Mouse (Mus musculus): Measurements from ENCODE around the gene Gm5868. TPM values are rescaled to one million over a fixed set of nuclear protein-coding genes. Genes with fewer than 3 reads are reported as not detected.

The Gm5868 gene
- 7.3 TPM in 2 replicates for polyA plus RNA-seq (2014; fragmentation: Nextera tagmentation; extraction: Ambion mirVana)

DNA sequence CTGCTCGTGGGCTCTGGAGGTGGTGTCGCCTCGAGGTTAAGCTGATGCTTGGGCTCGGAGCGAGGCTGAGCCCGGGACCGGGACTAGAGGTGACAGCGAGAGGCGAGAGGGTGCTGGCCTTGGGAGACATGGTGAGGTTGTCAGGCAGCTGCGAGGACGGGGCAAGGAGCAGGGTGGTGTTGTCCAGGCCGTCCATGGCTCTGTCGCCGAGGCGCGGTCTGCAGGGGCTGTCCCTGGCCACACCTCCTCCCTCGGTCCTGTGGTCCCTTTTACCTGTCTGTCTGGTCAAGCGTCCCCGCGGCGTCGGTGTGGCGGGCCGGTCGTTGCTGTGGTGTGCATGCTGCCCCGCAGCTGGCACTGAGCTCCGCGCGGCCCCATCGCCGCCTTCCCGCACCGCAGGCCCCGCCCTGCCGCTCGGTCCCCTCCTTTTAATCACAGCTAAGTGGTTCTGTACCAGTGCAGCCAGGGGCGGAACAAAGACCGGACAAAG, at the start of gene Gm5868:
Gene Gm5868 (minus strand): TSS at position 360 of the 490 bp plus-strand sequence.
- H3K4me3 ChIP-seq (ENCODE audit: low read depth, low read length), result peak within 1 kb of the TSS; percentile 35
- H3K27ac ChIP-seq (ENCODE audit: low read depth, low read length), result no peak within 1 kb of the TSS
- no peaks in the 10 kb centered on the region for H3K9me3 ChIP-seq (ENCODE audit: control insufficient read depth, low read length)
- H3K36me3 ChIP-seq (ENCODE audit: control insufficient read depth, insufficient read depth, low read length), result no peaks in the 10 kb centered on the region
- ATAC-seq (ENCODE audit: low read depth), result peak; percentile 86
- H3K27me3 ChIP-seq (ENCODE audit: control insufficient read depth, insufficient read depth, low read length), result no peaks in the 10 kb centered on the region
- 3% methylated on average over 33 of the region's 38 CpGs for WGBS
- peak within 1 kb of the TSS; percentile 39; the same call in 1 of the 2 replicates for H3K9ac ChIP-seq (replicated peaks; ENCODE audit: low read depth, low read length)
- H3K4me1 ChIP-seq (ENCODE audit: control insufficient read depth, insufficient read depth, low read length), result no peaks in the 10 kb centered on the region
- peak within 1 kb of the TSS; percentile 52 for H3K4me2 ChIP-seq (ENCODE audit: low read depth, low read length)

DNA sequence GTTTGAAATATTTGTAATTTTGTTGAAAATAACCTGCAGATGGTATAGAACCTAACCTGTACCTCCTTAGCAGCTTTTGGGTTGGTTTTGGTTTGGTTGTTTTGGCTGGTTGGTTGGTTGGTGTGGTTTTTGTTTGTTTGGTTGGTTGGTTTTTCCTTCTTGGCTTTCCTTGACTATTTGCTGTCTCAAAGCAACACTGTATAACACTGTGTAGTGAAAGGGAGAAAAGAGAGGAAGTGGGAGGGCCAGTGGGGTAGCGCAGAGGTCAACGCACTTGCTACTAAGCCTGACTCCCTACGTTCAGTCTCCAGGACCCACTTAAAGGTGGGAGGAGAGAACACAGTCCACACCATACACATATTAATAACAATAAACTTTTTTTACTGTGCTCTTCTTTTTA, 49.2 kb upstream of the Gm5868 start:
- no peak for ATAC-seq (ENCODE audit: low read depth)
- Histone ChIP-seq H3K27ac (ENCODE audit: low read depth, low read length) (no peak overlapping the region), H3K36me3 (ENCODE audit: control insufficient read depth, insufficient read depth, low read length) (no peaks in the 10 kb centered on the region), H3K4me1 (ENCODE audit: control insufficient read depth, insufficient read depth, low read length) (no peaks in the 10 kb centered on the region), H3K4me3 (ENCODE audit: low read depth, low read length) (no peak overlapping the region), H3K4me2 (ENCODE audit: low read depth, low read length) (no peak overlapping the region), H3K9me3 (ENCODE audit: control insufficient read depth, low read length) (no peaks in the 10 kb centered on the region), H3K9ac (replicated peaks; ENCODE audit: low read depth, low read length) (no peak overlapping the region), H3K27me3 (ENCODE audit: control insufficient read depth, insufficient read depth, low read length) (no peaks in the 10 kb centered on the region)
- 91% methylated on average over 3 of the region's 3 CpGs for WGBS

DNA sequence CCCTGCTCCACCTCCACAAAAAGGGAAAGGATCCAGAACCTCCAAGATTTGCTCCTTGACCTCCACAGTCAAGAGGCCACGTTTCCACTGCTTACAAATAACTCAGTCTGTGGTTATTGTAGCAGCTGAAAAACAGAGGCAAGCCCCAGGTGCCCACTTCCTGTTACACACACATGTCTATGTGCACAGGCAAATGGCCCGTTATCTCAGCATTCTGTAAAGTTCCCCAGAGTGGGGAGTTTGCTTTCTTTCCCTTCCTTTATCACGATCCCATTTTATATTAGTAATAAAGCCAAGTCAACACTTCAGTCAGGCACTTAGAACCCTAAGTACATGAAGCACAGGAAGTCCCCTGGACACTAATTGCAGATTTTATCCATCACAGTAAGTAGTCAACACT, 48.8 kb upstream of the Gm5868 start:
- Histone ChIP-seq H3K27ac (ENCODE audit: low read depth, low read length) (no peak overlapping the region), H3K9me3 (ENCODE audit: control insufficient read depth, low read length) (no peaks in the 10 kb centered on the region), H3K36me3 (ENCODE audit: control insufficient read depth, insufficient read depth, low read length) (no peaks in the 10 kb centered on the region), H3K4me1 (ENCODE audit: control insufficient read depth, insufficient read depth, low read length) (no peaks in the 10 kb centered on the region), H3K4me3 (ENCODE audit: low read depth, low read length) (no peak overlapping the region), H3K27me3 (ENCODE audit: control insufficient read depth, insufficient read depth, low read length) (no peaks in the 10 kb centered on the region), H3K9ac (replicated peaks; ENCODE audit: low read depth, low read length) (no peak overlapping the region), H3K4me2 (ENCODE audit: low read depth, low read length) (no peak overlapping the region)
- WGBS, result 72% methylated on average over 3 of the region's 3 CpGs
- no peak for ATAC-seq (ENCODE audit: low read depth)

DNA sequence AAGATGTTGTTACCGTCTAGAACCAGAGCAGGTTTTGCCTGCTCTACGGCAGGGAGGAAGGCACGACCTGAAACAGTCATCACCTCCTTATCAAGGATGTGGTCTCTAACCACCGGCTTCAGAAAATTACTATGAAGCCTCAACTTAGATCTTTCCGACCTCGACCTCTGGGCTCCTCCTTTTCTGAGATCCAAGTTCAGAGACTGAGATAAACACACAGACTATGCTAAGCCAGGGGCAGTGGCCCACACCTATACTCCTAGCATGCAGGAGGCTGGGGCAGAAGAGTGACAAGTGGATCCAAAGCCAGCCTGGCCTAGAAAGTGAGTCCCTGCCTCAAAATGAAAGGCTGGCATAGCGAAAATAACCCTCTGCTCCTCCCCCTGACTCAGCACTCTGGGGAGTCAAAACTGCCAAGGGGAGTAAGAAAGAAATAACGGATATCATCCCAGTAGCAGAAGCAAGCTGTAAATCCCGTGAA, 47.5 kb upstream of the Gm5868 start:
- no peaks in the 10 kb centered on the region for H3K9me3 ChIP-seq (ENCODE audit: control insufficient read depth, low read length)
- 90% methylated on average over 9 of the region's 9 CpGs for WGBS
- no peak for ATAC-seq (ENCODE audit: low read depth)
- no peaks in the 10 kb centered on the region for H3K36me3 ChIP-seq (ENCODE audit: control insufficient read depth, insufficient read depth, low read length)
- no peak overlapping the region for H3K27ac ChIP-seq (ENCODE audit: low read depth, low read length)
- no peaks in the 10 kb centered on the region for H3K4me1 ChIP-seq (ENCODE audit: control insufficient read depth, insufficient read depth, low read length)
- no peak overlapping the region for H3K4me2 ChIP-seq (ENCODE audit: low read depth, low read length)
- no peaks in the 10 kb centered on the region for H3K27me3 ChIP-seq (ENCODE audit: control insufficient read depth, insufficient read depth, low read length)
- no peak overlapping the region for H3K9ac ChIP-seq (replicated peaks; ENCODE audit: low read depth, low read length)
- no peak overlapping the region for H3K4me3 ChIP-seq (ENCODE audit: low read depth, low read length)

DNA sequence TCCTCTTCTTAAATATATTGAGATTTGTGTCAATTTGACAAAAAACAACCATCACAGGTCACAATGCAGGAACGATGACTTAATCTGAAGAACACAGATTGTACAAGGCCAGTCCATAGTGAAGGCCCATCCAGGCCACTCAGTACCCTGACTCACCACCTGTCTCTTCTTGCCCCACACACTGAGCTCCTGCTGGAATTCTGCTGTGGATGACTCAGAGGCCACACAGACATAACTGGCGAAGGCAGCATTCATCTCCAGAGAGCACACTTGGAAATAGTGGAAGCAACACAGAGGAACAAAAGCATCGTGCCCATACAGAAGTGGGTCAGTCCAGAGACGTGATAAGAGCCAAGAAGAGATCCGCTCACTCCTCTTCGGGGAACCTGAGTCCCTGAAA, 42.7 kb upstream of the Gm5868 start:
- H3K4me1 ChIP-seq (ENCODE audit: control insufficient read depth, insufficient read depth, low read length), result no peaks in the 10 kb centered on the region
- 93% methylated on average over 6 of the region's 6 CpGs for WGBS
- no peaks in the 10 kb centered on the region for H3K36me3 ChIP-seq (ENCODE audit: control insufficient read depth, insufficient read depth, low read length)
- H3K4me2 ChIP-seq (ENCODE audit: low read depth, low read length), result no peak overlapping the region
- H3K9me3 ChIP-seq (ENCODE audit: control insufficient read depth, low read length), result no peaks in the 10 kb centered on the region
- no peaks in the 10 kb centered on the region for H3K27me3 ChIP-seq (ENCODE audit: control insufficient read depth, insufficient read depth, low read length)
- no peak overlapping the region for H3K4me3 ChIP-seq (ENCODE audit: low read depth, low read length)
- ATAC-seq (ENCODE audit: low read depth), result no peak
- no peak overlapping the region for H3K9ac ChIP-seq (replicated peaks; ENCODE audit: low read depth, low read length)
- H3K27ac ChIP-seq (ENCODE audit: low read depth, low read length), result no peak overlapping the region

DNA sequence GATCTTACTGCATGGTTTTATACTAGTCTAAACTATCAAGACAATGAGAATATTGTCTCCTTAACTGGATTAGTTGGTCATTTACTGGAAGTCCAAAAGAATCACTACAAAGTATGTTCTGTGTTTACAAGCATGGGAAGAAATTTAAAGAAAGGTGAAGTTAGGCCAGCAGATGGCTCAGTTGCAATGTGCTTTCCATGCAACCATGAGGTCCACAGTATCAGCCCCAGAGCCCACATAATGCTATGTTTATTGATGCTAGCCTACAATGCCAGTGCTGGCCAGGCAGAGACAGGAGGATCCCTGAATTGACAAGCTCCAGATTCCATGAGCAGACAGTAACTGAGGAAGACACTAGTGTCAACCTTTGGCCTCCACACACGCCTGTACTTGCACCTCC, 33.7 kb upstream of the Gm5868 start:
- Histone ChIP-seq H3K9me3 (ENCODE audit: control insufficient read depth, low read length) (no peaks in the 10 kb centered on the region), H3K27ac (ENCODE audit: low read depth, low read length) (no peak overlapping the region), H3K4me1 (ENCODE audit: control insufficient read depth, insufficient read depth, low read length) (no peaks in the 10 kb centered on the region), H3K4me2 (ENCODE audit: low read depth, low read length) (no peak overlapping the region), H3K36me3 (ENCODE audit: control insufficient read depth, insufficient read depth, low read length) (no peaks in the 10 kb centered on the region), H3K9ac (replicated peaks; ENCODE audit: low read depth, low read length) (no peak overlapping the region), H3K4me3 (ENCODE audit: low read depth, low read length) (no peak overlapping the region), H3K27me3 (ENCODE audit: control insufficient read depth, insufficient read depth, low read length) (no peaks in the 10 kb centered on the region)
- no peak for ATAC-seq (ENCODE audit: low read depth)
- WGBS, result 96% methylated on average over 1 of the region's 1 CpGs

DNA sequence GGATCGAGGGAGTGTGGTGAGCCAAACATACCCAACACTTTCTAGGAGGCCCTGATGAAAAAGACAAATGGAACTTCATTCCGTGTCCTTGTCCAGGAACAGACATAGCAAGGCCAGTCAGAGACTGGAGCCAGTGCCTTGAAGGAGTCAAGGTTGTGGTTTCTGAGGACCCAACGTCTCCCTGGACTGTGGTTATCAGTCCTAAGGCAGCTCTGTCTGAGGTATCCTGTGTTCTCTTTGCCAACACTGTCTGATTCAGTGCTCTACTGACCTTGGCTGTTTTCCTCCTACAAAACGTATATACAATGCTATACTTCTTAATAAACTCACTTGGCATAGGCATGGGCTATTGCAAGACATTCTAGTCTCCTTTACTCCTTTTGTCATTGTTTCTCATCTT, 30.1 kb upstream of the Gm5868 start:
- H3K27me3 ChIP-seq (ENCODE audit: control insufficient read depth, insufficient read depth, low read length), result no peaks in the 10 kb centered on the region
- H3K27ac ChIP-seq (ENCODE audit: low read depth, low read length), result no peak overlapping the region
- no peaks in the 10 kb centered on the region for H3K4me1 ChIP-seq (ENCODE audit: control insufficient read depth, insufficient read depth, low read length)
- ATAC-seq (ENCODE audit: low read depth), result no peak
- no peaks in the 10 kb centered on the region for H3K9me3 ChIP-seq (ENCODE audit: control insufficient read depth, low read length)
- no peak overlapping the region for H3K4me3 ChIP-seq (ENCODE audit: low read depth, low read length)
- H3K36me3 ChIP-seq (ENCODE audit: control insufficient read depth, insufficient read depth, low read length), result no peaks in the 10 kb centered on the region
- H3K9ac ChIP-seq (replicated peaks; ENCODE audit: low read depth, low read length), result no peak overlapping the region
- H3K4me2 ChIP-seq (ENCODE audit: low read depth, low read length), result no peak overlapping the region
- WGBS, result 82% methylated on average over 4 of the region's 4 CpGs

DNA sequence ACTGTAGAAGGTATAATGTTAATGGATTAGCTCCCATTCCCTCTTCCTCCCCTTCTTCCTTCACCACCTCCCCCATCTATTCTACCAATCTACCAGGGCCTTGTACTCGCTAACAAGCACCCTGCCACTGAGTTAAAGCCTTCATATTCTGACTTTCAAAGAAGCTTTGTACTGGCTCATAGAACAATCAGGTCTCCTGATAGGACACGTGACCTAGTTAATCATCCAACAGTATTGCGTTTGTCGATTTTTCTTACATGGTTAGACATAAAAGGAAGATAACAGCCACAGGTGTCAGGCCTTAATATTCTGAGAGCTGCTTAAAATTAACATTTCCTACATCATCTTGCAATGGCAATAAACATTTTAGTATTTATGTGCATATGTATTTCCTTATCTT, 15.8 kb upstream of the Gm5868 start:
- no peaks in the 10 kb centered on the region for H3K9me3 ChIP-seq (ENCODE audit: control insufficient read depth, low read length)
- ATAC-seq (ENCODE audit: low read depth), result no peak
- H3K27ac ChIP-seq (ENCODE audit: low read depth, low read length), result no peak overlapping the region
- no peaks in the 10 kb centered on the region for H3K4me1 ChIP-seq (ENCODE audit: control insufficient read depth, insufficient read depth, low read length)
- 87% methylated on average over 4 of the region's 4 CpGs for WGBS
- H3K4me2 ChIP-seq (ENCODE audit: low read depth, low read length), result no peak overlapping the region
- no peaks in the 10 kb centered on the region for H3K36me3 ChIP-seq (ENCODE audit: control insufficient read depth, insufficient read depth, low read length)
- no peak overlapping the region for H3K4me3 ChIP-seq (ENCODE audit: low read depth, low read length)
- no peaks in the 10 kb centered on the region for H3K27me3 ChIP-seq (ENCODE audit: control insufficient read depth, insufficient read depth, low read length)
- no peak overlapping the region for H3K9ac ChIP-seq (replicated peaks; ENCODE audit: low read depth, low read length)

DNA sequence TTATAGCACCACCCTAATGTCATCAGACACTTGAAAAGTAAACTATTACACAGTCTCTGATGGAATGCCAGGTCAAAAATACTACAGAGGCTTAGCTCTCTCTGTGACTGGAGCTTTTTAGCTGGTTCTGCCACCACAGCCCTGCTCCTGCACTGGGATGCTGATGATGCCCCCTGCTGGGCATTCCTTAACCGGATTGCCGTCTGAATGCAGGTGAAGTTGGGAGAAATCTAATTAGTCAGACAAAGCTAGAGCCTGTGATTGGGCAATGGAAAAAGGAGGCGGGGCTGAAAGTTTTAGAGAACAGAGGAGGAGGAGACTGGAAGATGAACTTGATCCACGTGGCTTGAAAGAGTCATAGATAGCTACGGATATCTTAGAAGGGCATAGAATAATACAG, 13.7 kb upstream of the Gm5868 start:
- Histone ChIP-seq H3K4me1 (ENCODE audit: control insufficient read depth, insufficient read depth, low read length) (no peaks in the 10 kb centered on the region), H3K36me3 (ENCODE audit: control insufficient read depth, insufficient read depth, low read length) (no peaks in the 10 kb centered on the region), H3K9ac (replicated peaks; ENCODE audit: low read depth, low read length) (no peak overlapping the region), H3K27ac (ENCODE audit: low read depth, low read length) (no peak overlapping the region), H3K4me2 (ENCODE audit: low read depth, low read length) (no peak overlapping the region), H3K9me3 (ENCODE audit: control insufficient read depth, low read length) (no peaks in the 10 kb centered on the region), H3K27me3 (ENCODE audit: control insufficient read depth, insufficient read depth, low read length) (no peaks in the 10 kb centered on the region), H3K4me3 (ENCODE audit: low read depth, low read length) (no peak overlapping the region)
- no peak for ATAC-seq (ENCODE audit: low read depth)
- 13% methylated on average over 5 of the region's 5 CpGs for WGBS
